Mouse (Mus musculus) embryonic fibroblast, embryonic 13.5 days (primary cell): ENCODE data around the gene Lonp1.

Experiments used
- CTCF ChIP-seq: IDR thresholded peaks from 2 replicates; pipeline ENCODE4 v1.5.1; 2011; ENCODE audit warnings: mild to moderate bottlenecking, control low read depth, low read length, moderate library complexity, borderline replicate concordance; ENCODE audit not compliant: insufficient read depth
- POLR2A ChIP-seq: IDR thresholded peaks from 2 replicates; pipeline ENCODE4 v1.6.1; 2011; ENCODE audit warnings: low read depth, mild to moderate bottlenecking, control low read depth, low read length, moderate library complexity

- TF ChIP-seq POLR2A: no peak
- TF ChIP-seq CTCF: no peak
Measured at GRCm38 (mm10) chr17:56655311-56655710, 28.6 kb upstream of the Lonp1 start.
